Mouse (Mus musculus): ENCODE results near the gene Lgals4.

The Lgals4 gene

GRCm38 (mm10) chr7:28822556-28822955 lies 11.1 kb upstream of the Lgals4 start:
- in situ Hi-C loops (cut with MboI, MseI), result loop anchor here (5.0 kb wide), 1 partner anchor 45 kb away; no protein-coding TSS in a partner anchor

DNA sequence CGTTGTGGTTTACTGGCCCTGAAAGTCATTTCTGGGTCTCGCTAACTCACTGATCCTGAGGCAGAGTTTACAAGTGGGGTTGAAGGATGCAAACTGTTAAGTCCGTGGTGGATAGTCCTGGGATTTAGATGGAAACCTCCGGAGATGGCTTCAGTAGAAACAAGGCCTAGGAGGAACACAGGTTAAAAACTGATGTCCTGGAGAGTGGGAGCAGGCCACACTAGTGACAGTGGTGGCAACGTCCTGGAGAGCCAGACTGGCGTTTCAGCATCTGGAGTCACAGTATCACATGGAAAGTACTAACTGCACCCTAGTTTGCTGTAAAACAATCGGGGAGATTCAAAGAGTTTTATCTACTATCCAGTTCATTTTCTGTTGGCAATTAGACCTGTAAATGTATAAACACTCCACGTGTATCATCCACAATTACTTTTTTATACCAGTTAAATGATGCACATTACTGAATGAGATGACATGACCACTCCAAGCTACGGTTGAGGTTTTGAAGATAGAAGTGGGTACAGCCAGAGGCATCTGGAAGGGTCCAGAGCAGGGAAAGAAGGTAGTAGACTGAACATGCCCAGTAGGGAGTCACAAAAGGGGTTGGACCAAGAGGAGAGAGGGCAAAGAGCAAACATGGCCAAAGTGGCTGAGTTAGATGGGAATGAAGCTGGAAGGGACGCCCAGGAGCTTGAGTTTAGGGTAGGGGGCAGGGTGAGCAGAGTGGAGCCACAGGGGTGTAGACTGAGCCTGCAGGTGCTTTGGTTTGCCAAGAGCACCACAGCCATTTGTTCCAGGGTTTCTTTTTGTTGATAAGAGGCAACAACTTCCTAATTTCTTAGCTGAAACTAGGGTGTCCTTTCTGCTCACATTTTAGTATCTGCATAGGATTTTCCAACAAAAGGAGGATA lies 10.4 kb upstream of the Lgals4 start:
- in situ Hi-C loops (cut with MboI, MseI), result loop anchor here (5.0 kb wide), 1 partner anchor 44 kb away; no protein-coding TSS in a partner anchor

DNA sequence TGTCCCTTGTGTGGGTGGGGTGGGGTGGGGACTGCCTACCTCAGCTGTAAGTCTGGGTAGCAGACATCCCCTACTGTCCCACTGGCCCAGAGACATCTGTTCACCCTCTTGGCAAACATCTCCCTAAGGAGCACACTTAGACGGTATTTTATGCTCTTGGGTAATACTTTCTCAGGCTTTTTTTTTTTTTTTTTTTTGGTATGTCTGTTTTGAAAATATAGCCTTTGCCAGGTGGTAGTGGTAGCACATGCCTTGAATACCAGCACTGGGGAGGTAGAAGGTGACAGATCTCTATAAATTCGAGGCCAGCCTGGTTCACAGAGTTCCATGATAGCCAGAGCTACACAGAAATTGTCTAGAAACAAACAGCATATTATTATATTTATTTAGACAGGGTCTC lies 9.7 kb upstream of the Lgals4 start:
- in situ Hi-C loops (cut with MboI, MseI), result loop anchor here (5.0 kb wide), 1 partner anchor 43 kb away; no protein-coding TSS in a partner anchor

- in situ Hi-C loops (cut with MboI, MseI), result loop anchor here (5.0 kb wide), 1 partner anchor 42 kb away; no protein-coding TSS in a partner anchor
These were observed 8.5 kb upstream of the Lgals4 start, which contains the start of gene Ech1 for GRCm38 (mm10) chr7:28824941-28825685. Ech1 (plus strand) TSS chr7:28825217.

- in situ Hi-C loops (cut with MboI, MseI), result no loop called here
These were observed 7.8 kb upstream of the Lgals4 start for GRCm38 (mm10) chr7:28825686-28826401.

- in situ Hi-C loops (cut with MboI, MseI), result no loop called here
These were observed 7.3 kb upstream of the Lgals4 start for GRCm38 (mm10) chr7:28826402-28826772.

GRCm38 (mm10) chr7:28827338-28827737 lies 6.3 kb upstream of the Lgals4 start:
- in situ Hi-C loops (cut with MboI, MseI), result no loop called here

- in situ Hi-C loops (cut with MboI, MseI), result no loop called here
These were observed 3.8 kb upstream of the Lgals4 start for GRCm38 (mm10) chr7:28829821-28830220.

GRCm38 (mm10) chr7:28830981-28831380 lies 2.7 kb upstream of the Lgals4 start:
- in situ Hi-C loops (cut with MboI, MseI), result no loop called here

GRCm38 (mm10) chr7:28831411-28832125 lies 2.1 kb upstream of the Lgals4 start:
- in situ Hi-C loops (cut with MboI, MseI), result no loop called here

DNA sequence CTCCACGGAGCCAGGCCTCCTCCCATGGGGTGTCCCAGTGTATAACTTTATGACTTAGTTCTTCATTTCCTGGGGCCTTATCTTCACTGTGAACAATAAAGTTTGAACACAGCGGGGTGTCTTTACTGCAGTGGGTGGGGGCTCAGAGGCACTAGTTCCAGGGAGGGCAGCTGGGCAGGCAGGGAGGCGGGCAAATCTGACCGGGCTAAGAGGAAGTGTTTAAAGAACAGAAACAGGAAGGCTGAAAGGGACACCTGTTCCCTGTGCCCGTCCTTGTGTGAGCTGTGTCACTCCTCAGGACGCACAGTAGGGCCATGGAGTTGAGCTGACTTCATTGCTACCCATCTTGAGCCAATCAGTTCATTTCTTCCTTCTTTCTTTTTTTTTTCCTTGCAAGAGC lies 1.5 kb upstream of the Lgals4 start:
- in situ Hi-C loops (cut with MboI, MseI), result no loop called here

DNA sequence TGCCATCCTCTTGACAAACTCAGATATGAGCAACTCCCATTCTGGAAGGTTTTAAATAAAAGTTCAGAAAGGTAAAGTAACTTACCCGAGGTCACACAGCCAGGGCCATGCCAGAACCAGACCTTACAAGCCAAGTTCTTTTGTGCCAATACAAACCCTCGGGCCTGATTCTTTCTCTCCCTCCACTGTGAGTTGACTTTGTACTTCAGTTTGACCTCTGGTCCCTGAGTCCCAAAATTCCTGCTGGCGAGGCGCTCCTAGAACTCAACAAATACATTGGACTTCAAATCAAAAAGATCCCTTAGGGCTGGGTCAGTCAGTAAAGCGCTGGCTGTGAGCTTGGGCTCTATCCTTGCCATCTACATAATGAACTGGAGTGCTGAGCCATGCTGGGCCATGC lies 3.3 kb downstream of the Lgals4 start:
- in situ Hi-C loops (cut with MboI, MseI), result no loop called here

GRCm38 (mm10) chr7:28838331-28838730 lies 4.7 kb downstream of the Lgals4 start:
- in situ Hi-C loops (cut with MboI, MseI), result no loop called here

DNA sequence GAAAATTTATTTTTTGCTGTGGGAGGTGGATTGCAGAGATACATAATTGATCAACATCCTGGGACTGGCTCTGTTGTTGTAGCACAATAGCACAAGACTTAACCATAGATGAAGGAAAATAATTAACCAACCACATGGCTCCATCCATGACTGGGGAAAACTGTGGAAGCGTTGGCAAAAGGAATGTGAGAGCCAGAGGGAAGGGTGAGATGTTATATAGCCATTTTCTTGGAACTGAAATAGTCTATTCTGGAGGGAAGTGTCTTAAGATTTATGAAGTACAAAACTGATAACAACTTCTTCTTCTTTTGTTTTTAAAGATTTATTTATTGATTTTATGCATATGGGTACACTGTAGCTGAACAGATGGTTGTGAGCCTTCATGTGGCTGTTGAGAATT lies 13.6 kb downstream of the Lgals4 start:
- in situ Hi-C loops (cut with MboI, MseI), result no loop called here

DNA sequence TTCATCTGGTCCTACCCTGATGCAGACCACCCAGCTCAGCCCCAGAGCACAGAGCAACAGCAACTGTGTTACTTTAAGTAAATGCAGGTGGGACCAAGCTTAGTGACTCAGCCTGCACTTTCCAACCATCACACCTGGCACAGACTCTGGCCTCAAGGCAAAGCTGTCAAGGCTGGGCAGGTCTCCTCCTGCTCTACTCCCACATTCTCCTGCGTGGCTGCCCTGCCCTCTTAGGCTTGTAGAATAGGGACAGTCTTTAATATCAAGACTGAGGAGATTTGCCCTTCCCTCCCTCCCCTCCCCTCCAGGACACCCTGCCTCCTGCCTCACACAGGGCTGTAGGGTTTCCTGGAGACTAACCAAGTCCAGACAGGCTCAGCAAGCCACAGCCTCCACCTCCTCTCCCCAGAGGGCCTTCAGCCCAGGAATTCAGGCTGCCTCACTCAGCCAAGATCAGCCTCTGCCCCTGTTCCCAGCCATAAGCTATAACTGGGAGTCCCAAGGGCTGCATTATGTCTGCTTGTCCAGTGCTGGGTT lies 16.1 kb downstream of the Lgals4 start:
- in situ Hi-C loops (cut with MboI, MseI), result no loop called here

DNA sequence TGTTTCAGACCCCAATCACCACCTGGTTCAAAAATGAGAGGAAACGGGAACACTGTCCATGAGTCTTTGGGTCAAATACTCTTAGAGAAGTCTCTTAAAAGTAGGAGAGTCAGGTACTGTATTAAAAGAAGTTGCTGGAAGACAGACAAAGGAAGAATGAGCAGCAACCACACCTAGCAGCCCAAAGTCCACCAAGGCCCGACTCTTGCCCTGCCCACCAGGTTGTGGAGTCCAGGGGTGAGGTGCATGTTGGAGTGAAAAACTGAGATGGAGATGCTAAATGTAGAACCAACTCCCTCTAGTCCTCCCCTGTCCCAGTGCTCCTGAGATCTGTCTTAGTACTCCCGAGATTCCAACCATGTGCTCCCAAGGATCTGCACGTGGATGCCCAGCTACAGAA lies 17.0 kb downstream of the Lgals4 start:
- in situ Hi-C loops (cut with MboI, MseI), result no loop called here

GRCm38 (mm10) chr7:28859953-28860352 lies 26.3 kb downstream of the Lgals4 start:
- in situ Hi-C loops (cut with MboI, MseI), result loop anchor here (5.0 kb wide), 1 partner anchor 748 kb away; no protein-coding TSS in a partner anchor

- in situ Hi-C loops (cut with MboI, MseI), result no loop called here
These were observed 27.2 kb downstream of the Lgals4 start for GRCm38 (mm10) chr7:28860898-28861297.

DNA sequence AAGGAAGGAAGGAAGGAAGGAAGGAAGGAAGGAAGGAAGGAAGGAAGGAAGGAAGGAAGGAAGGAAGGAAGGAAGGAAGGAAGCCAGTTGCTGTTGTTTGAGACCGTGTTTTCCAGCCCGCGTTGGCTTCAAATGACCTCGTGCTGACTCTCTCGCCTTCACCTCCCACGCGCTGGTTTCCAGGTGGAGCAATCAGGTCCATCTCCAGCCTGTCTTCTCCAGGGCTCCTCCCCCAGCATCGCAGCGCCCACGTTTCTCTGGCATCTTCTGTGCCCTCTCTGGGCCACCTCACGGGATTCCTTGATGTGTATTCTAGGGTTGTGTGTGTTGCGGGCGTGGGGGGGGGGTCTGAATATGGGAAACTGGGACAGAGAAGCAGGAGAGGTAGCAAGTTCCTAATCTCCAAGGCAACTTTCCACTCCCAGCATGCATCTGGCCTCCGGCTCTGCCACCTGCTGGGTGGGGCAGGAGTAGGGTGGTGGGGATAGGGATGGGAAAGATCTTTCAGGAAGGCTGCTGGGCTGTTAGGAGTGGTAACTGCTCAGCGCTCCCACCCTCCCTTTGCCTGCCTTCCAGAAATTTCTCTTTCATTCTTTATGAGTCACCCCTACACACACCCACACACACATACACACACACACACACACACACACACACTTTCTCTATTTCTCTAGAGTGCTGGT lies 29.3 kb downstream of the Lgals4 start:
- in situ Hi-C loops (cut with MboI, MseI), result no loop called here

DNA sequence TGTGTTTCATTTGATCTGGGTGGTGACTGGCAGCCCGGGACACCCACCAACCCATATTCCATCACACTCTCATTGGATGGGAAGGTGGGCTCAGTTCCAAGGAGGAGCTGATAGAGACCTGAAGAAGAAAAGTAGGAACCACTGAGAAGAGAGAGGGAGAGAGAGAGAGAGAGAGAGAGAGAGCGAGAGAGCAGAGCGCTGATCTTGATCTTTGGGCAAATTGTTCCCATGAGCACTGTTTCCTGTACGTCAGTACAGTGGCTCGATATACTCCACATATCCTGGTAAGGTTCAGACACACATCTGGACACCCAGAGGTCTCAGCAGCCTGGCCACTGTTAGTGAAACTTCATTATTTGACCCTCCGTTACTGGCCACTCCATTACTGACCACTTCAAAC lies 29.9 kb downstream of the Lgals4 start, which contains the start of gene Lgals7:
Lgals7 (plus strand) TSS at position 314 of the 400 bp plus-strand sequence.
- in situ Hi-C loops (cut with MboI, MseI), result no loop called here
